Mouse (Mus musculus) layer of hippocampus, adult 9-11 months (tissue): ENCODE measurements at regions not wholly inside any gene's neighbourhood (a gene's known extent, or its start where the extent isn't known, plus 50 kb on each side); places are given as distances from the start of the nearest gene placed in this dataset.

ENCODE experiments used
- DNase-seq: peaks from one replicate; pipeline ENCODE4 v3.0.0; 2022

- DNase-seq = peak; percentile 11
These were observed 394.7 kb upstream of the Slitrk6 start for GRCm38 (mm10) chr14:111149653-111150052.

GRCm38 (mm10) chr14:111116600-111116999 is 361.7 kb upstream of the Slitrk6 start:
- DNase-seq = no peak

- DNase-seq = no peak
These were observed 348.6 kb upstream of the Slitrk6 start for GRCm38 (mm10) chr14:111103579-111103978.

- DNase-seq = no peak
These were observed 345.3 kb upstream of the Slitrk6 start for GRCm38 (mm10) chr14:111100257-111100656.

- DNase-seq = no peak
These were observed 341.3 kb upstream of the Slitrk6 start for GRCm38 (mm10) chr14:111096229-111096628.

- DNase-seq = no peak
These were observed 319.6 kb upstream of the Slitrk6 start for GRCm38 (mm10) chr14:111074517-111074916.

- DNase-seq = no peak
These were observed 318.6 kb upstream of the Slitrk6 start for GRCm38 (mm10) chr14:111073529-111073928.
